Mouse (Mus musculus) cerebellum, adult 8-10 months (tissue): ENCODE results near the gene Tmem150c.

Experiments
- DNase-seq: peaks from one replicate; pipeline ENCODE4 v3.0.0; 2022

The Tmem150c gene

GRCm38 (mm10) chr5:100166591-100167491, 7.2 kb upstream of the Tmem150c start:
- peak; percentile 49 for DNase-seq

DNA sequence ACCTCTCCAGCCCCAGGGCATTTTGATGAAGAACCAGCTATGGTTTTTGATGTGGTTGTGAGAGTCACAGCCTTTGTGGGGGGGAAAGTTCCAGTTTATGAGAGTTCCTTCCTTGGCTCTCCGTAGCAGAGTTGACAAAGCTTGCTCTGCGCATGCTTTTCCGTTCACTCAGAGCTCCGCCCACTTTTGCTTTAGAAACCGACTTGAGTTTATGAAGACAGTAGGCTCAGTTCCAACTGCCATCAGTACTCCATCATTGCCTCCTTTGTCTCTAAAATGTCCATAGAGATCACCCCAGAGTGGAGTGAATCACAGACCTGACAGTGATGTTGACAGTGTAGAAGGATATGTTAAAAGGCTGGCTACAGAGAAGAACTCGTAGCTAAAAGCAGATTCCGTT, 3.8 kb upstream of the Tmem150c start:
- DNase-seq: no peak

GRCm38 (mm10) chr5:100162857-100163256, 3.2 kb upstream of the Tmem150c start:
- no peak for DNase-seq

DNA sequence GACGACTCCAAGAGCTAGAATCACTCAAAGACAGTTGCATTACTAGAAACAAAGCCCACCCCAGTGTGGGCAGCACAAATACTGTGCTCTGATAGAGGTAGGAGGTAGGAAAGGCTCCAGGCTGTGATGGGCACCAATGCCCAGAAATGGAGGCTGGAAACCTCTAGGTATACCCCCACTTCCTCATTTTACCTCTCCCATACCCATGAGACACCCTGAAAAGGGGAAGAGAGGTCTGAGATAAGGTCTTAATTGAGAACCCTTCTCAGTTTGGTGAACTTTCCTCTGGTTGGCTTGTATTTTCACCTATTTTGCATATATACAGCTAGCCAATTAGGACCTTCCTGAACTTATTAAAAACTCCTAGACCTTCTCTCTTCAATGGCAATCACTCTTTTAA, 2.4 kb upstream of the Tmem150c start:
- no peak for DNase-seq

GRCm38 (mm10) chr5:100158791-100159637, 594 bp downstream of the Tmem150c start:
- DNase-seq: peak; percentile 65

GRCm38 (mm10) chr5:100158301-100158700, 1.3 kb downstream of the Tmem150c start:
- peak; percentile 68 for DNase-seq

- DNase-seq: no peak
Observed at GRCm38 (mm10) chr5:100155646-100156045, 4.0 kb downstream of the Tmem150c start.

DNA sequence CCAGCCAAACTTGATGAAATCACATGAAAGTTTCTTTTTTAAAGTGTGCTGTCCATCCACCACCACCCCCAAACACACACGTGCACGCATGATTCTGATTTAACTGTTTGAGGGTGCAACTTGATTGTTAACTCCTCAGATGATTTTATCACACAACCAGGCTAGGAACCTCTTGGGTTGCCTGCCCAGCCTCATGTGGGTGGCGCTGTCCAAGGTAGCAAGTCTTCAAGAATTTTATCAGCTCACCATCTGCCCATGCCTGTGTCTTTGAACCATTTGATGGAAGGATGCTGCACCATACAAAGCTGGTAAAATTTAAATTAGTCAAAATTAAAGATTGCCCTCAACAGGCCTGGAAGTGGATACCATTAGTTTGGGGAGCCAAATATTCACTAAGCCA, 9.6 kb downstream of the Tmem150c start:
- DNase-seq: no peak

DNA sequence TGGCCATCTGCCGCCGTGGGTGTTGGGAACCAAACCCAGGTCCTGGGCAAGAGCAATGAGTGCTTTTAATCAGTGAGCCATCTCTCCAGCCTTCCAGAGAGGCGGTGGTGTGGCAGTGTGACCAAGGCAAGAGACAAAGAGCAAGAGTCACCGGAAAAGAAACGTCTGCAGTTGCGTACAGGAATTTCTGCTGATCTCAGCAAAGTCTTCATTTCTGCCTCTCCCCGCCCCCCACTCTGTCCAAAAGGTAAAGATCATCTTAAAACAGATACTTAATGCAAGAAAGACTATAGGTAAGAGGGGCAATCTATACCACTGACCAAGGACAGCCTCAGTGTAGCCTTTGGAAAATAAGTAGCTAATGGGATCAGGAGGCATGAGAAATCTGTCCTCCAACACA, 14.8 kb downstream of the Tmem150c start:
- no peak for DNase-seq

DNA sequence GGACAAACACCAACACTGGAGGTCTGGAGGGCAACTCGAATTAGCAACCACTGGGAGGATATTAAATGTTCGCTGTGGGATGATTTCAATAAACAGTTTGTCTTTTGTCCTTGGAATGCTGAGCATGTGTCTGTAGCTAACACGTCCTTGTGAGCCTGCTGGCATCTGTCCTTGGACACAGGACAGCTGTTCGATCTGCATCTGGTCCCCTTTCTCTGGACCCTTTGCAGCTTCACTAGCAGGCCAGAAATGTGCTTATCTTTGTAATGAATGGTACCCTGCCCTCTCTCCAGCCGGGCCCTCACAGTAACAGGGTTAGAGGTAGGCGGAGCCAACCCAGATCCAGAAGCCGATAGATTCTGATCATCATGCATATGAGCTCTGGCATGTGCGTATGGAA, 32.3 kb downstream of the Tmem150c start:
- DNase-seq: no peak

- no peak for DNase-seq
Observed at GRCm38 (mm10) chr5:100125409-100126123, 34.0 kb downstream of the Tmem150c start.

GRCm38 (mm10) chr5:100124530-100124929, 35.1 kb downstream of the Tmem150c start:
- no peak for DNase-seq

- no peak for DNase-seq
Observed at GRCm38 (mm10) chr5:100123283-100123682, 36.3 kb downstream of the Tmem150c start.

DNA sequence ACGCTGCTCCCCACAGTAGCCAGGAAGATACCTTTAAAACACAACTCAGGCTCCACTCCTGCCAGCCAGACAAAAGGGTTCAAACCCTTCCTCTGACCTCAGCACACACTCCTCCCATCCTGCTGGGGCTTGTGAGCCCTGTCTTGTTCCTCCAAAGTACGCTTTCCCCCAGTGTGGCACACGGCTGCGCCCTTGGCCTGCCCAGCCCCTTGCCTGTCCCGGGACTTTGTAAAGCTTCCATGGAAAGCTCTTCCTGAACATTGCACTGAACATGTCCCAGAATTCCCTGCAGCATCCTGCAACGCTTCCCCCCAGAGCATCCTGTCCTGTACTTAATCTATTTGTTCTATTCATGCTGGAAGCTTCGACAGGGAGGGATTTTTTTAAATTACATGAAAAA, 38.4 kb downstream of the Tmem150c start:
- DNase-seq: no peak

DNA sequence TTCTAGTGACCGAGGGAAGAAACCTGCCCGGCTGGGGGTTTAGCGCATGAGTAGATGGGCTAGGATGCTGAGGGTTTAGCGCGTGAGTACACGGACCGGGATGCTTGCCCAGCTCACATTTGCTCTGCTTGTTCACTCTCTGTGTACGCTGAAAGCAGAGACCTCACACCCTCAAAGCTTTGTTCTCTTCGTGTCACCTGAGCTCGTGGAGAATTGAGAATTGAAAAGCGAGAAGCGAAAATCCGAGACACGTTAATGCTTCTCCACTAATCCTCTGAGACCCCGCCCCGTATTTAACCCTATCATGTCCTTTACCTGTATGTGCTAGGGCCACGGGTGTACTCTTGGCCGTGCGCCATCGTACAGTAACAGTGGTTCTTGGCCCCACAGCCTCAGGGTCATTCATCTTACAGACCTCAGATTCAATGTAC, 38.9 kb downstream of the Tmem150c start:
- no peak for DNase-seq

- DNase-seq: no peak
Observed at GRCm38 (mm10) chr5:100119331-100119730, 40.3 kb downstream of the Tmem150c start.

GRCm38 (mm10) chr5:100113403-100113802, 46.2 kb downstream of the Tmem150c start:
- DNase-seq: no peak

DNA sequence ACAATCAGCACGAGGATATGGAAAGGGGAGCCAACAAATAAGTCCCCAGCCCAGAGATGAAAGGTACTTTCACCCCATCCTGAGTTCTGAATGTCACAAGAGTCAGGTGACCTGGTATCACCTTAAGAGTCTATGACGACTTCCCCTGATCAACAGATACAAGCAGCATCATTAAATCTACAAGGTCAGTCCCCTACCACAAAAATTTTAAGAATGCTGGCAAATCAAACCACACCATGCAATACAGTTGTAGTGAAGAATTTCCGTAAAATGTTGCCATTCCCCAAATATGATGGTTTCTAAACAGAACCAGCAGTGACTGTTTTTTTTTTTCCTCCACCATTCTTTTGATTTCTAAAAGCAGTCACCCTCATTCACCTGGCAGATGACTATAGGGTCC, 49.0 kb downstream of the Tmem150c start:
- no peak for DNase-seq

DNA sequence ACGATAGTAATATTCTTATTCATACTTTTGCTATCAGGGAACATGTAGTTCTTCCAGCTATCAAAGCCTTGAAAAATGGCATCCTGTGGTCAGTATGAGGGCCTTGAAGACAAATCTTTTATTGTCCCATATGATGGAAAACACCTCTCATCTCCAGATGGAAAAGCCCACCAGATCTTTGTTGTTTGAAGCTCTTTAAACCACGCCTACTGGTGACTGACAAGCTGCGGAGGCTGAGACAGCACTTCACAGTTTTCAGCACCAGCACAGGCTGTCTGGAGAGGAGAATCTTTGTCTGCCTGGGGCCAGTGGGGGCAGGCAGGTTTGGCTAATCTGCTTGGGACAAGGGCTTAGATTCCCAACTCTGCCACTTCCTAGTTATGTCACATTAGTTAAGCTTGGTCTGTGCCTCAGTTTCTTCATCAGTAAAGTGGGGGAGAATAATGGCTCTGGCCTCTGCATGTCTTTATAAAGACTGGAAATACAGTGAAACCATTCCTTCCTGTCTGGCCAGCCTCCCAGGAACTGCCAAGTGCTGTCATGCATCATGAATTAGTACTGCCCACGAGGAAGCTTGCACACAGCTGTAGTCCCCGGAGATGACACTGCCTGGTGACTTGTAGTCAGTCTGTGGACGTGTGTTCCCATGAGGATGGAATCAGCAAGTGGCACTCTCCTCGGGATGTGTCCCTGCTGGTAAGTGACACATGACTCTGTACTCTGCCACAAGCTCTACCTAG, 49.9 kb downstream of the Tmem150c start:
- no peak for DNase-seq

GRCm38 (mm10) chr5:100108866-100109265, 50.7 kb downstream of the Tmem150c start:
- peak; percentile 74 for DNase-seq

GRCm38 (mm10) chr5:100102395-100102794, 57.2 kb downstream of the Tmem150c start:
- DNase-seq: no peak

DNA sequence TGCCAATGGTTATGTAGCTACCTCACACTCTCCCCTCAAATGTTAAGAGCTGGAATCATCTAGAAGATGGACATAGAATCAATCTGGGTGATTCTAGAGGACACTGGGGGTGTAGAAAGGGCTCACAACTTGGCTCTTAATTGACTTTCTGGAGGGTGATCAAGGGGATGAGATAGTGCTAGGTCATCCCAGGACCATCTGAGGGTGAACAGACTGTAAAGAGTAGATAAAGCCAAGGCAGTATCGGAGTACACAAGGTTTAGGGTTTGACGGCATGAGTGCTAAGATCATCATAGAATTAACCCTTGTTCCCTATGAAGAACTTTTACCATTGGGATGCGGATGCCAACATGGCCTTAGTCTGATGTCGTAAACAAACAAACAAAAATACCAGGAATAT, 61.6 kb downstream of the Tmem150c start:
- DNase-seq: no peak
